Mouse (Mus musculus): ENCODE measurements around the gene Elmo1.

DNA sequence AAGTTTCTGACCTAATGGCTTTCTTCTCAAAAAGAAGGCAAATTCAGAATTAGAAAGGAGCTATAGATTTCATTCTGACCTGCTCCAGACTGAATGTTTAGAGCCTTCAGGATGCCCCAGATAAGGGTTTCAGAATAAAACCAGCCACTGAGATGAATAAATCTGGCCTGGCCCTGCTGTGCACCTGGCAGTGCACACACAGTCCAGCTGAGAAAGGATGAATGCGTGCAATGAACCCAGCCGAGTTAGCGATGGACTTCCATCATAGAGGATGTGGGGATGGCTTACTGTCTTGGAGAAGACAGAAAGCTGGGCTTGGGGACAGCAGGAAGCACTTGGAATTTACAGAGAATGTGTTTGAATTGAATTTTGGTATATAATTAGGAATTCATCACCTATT lies 413.0 kb downstream of the Elmo1 start:
- TF ChIP-seq POLR2A (IDR thresholded peaks at IDR 0.05; ENCODE audit: insufficient read depth, low read depth, low read length) (no peak), CTCF (IDR thresholded peaks at IDR 0.05; ENCODE audit: insufficient read depth, low read depth, low read length) (no peak)

All from olfactory bulb, adult 2 months (tissue).